Mouse (Mus musculus) frontal cortex, postnatal 36 days (tissue): ENCODE results near the gene Acsl5.

ENCODE experiments used
- DNase-seq, 2 experiments: peaks; one replicate each; pipeline ENCODE4 v3.0.0; 2022; ENCODE audit warnings: low spot score in 2 of 2

The Acsl5 gene

DNA sequence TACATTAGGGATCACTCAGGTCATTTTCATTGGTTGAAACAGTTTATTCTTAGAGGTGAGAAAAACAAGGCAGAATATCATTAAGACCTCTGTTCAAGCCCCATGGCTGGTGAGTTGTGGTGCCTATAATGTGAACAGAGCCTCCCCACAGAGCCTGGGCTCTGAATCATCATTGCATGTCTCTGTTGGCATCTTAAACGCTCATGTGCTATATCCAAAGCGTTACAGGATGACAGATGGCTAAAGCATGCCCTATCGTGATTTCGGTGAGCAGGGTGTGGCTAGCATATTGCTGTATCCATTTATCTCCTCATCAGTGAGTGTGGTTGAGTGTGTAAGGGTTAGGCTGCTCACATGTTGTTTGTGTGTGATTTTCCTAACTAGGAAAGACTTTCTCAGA is 75.8 kb downstream of the Acsl5 start:
- peak in 1 of 2 experiments; percentile 30 for DNase-seq

DNA sequence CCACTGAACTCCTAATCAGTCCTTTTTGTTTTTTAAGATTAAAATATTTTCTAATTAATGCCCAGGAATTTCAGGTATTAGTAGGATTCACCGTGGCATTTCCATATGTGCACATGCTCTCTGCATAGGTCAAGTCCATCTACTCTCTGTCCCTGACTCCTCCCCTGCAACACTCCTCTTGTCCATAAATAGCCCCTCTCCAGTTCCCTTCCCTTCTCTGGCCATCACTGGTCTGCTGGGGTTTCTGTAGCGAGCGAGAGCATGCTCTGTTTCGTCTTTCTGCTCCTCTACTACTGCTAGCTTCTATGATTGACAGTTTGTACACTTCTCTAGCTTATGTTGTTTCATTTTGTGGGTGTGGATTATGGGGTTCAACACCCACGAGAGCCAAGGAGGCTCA is 80.0 kb downstream of the Acsl5 start:
- DNase-seq: no peak

DNA sequence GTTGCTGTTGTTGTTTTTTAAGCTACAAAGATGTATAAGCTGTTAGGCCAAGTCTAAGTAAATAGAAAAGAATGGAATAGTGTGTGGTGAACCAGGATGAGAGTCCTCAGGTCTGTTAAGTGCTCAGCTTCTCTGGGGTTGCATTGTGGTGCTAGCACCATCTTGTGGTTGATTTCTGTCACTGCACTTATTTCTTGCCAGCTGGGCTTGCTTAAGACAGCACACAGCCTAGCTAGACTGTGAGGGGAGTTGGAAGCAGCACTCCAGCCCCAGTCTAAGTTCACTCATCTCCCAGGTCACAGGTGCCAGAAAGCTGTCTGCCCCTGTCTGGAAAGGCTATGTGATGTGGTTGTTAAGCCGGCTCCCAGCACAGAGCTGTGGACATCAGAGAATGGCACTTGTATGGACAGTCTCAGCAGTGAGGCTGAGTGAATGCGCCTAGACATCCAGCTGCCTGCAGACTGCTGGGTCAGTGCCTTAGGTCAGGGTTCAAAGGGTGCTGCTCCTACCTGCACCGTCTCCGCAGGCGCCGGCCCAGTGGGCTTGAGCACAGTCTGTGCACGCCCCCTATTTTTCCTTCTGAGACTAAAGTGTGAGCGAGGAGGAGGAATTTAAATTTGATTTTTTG is 81.0 kb downstream of the Acsl5 start:
- peak; percentile 64 to 86 for DNase-seq

GRCm38 (mm10) chr19:55335881-55336280 is 84.1 kb downstream of the Acsl5 start:
- no peak for DNase-seq

DNA sequence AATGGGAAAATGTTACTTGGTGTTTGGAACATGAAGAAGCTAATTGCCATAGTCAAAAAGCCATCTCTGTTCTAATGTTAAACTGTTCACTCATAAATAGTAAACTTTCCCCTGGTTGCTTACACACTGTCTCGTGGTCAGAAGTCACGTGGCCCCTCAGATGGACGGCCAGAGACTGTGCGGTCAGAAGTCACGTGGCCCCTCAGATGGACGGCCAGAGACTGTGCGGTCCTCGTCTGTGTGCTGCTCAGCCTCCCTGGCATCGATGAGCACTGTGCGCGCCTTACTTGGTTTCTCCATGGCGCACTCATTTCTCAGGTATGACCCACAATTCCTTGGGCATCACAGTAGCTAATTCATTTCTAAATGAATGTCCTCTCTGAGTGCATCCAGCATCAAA is 84.7 kb downstream of the Acsl5 start:
- DNase-seq: no peak

DNA sequence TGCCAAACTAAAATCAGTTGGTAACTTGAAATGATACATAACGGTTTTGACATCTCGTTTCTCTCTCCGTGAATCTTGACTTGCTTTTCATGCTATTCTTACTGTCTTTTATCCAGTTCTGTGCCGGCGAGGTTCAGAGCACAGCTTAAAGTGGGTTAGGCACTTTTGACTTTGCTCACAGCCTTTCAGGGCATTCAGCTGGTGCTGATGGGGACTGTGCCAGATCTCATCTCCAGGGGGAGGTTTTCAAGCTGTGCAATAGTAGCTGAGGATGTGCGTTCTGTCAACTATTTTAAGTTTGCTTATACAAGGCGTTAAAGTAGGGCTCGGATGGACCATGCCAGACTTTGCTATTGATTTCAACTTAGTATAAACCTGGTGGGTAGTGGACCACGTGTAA is 85.3 kb downstream of the Acsl5 start:
- DNase-seq: no peak

- no peak for DNase-seq
These were observed 85.9 kb downstream of the Acsl5 start for GRCm38 (mm10) chr19:55337664-55338063.

DNA sequence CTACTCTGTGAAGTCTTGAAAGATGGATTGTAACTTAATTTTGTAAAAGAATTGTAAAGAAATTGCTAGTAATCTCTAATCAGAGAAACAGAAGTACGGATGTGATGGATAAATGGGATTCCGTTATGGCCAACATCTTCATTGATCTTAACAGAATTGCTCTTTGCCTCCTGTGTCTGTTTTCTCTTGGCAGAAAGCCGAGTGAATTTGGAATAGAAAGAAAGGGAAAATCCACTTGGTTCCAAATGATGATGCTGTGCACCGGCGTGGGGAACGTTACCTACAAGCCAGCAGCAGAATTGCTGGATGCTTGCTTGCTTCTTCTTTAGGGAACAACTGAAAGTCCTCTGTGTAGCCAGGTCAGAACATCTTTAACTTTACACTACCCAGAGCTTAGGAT is 88.8 kb downstream of the Acsl5 start:
- DNase-seq: no peak

GRCm38 (mm10) chr19:55341377-55341776 is 89.6 kb downstream of the Acsl5 start:
- no peak for DNase-seq

DNA sequence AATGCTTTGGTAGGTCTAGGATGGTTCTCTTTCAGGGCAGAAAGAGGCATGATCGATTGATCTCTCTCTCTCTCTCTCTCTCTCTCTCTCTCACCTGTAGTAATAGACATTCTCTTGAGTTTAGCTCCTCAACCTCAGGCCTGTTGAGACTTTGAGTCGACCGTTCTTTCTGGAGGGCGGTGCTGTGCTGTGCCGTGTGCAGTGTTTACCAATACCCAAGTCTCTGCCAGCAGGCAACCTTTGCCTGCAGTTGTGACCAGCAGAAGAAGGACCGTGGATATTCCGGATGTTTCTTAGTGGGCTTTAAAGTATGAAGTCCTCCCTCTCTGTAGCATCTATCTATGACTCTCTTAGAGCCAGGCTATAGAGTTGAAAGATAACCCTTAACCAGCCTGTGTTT is 90.7 kb downstream of the Acsl5 start:
- no peak for DNase-seq

DNA sequence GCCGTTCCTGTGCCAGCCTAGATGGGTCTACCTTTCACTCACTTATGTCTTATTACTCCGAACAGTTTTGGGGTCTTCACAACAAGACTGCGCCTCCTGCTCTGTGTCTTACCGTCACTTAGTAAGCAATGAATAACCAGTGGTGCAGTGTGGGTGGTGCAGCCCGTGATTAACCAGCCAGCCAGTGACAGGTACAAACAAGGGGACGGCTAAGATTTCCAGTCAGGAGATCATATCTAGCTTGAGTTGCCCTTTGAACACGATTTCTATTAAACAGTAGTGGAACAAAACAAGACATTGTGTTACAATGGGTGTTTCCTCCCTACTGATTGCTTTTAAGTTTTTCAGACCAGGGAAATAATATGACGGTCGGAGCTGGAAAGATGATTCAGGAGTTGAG is 91.5 kb downstream of the Acsl5 start:
- DNase-seq: no peak
